Mouse (Mus musculus) intestine, postnatal 0 days (tissue): ENCODE measurements around the gene Gm1113. TPM values are rescaled to one million over a fixed set of nuclear protein-coding genes. Genes with fewer than 3 reads are reported as not detected.
A peak's percentile ranks its signal among the peaks of the same experiment; 100 is the strongest.

Experiments
- ATAC-seq: fragments of 200-750 bp; cut with Nextera tagmentation; 2 replicates; pipeline ENCODE4 v1.8.0; 2017; ENCODE audit warnings: mild to moderate bottlenecking, moderate TSS enrichment, moderate library complexity
- H3K27ac ChIP-seq: fragments of 300-500 bp; sonication (generic); 2 replicates; pipeline ENCODE4 v1.5.1; 2014; ENCODE audit warnings: mild to moderate bottlenecking, low read depth, low read length, moderate library complexity
- H3K27me3 ChIP-seq: fragments of 300-500 bp; sonication (generic); replicated peaks from 2 replicates; pipeline ENCODE4 v1.6.1; 2014; ENCODE audit warnings: low read length, mixed read lengths; ENCODE audit not compliant: control insufficient read depth, insufficient read depth
- H3K36me3 ChIP-seq: fragments of 300-500 bp; sonication (generic); 2 replicates; pipeline ENCODE4 v1.6.1; 2014; ENCODE audit warnings: mild to moderate bottlenecking, moderate library complexity; ENCODE audit not compliant: control insufficient read depth, insufficient read depth
- H3K4me1 ChIP-seq: fragments of 300-500 bp; sonication (generic); replicated peaks from 2 replicates; pipeline ENCODE4 v1.6.1; 2014; ENCODE audit warnings: antibody characterized with exemption, low read length, mixed read lengths; ENCODE audit not compliant: control insufficient read depth, insufficient read depth
- H3K4me2 ChIP-seq: fragments of 300-500 bp; sonication (generic); replicated peaks from 2 replicates; pipeline ENCODE4 v1.6.1; 2014; ENCODE audit warnings: low read depth, mild to moderate bottlenecking, moderate library complexity
- H3K4me3 ChIP-seq: fragments of 300-500 bp; sonication (generic); 2 replicates; pipeline ENCODE4 v1.5.1; 2014; ENCODE audit warnings: low read depth, low read length
- H3K9ac ChIP-seq: fragments of 300-500 bp; sonication (generic); 2 replicates; pipeline ENCODE4 v1.6.1; 2014; ENCODE audit warnings: mild to moderate bottlenecking, low read depth, low read length
- H3K9me3 ChIP-seq: fragments of 300-500 bp; sonication (generic); 2 replicates; pipeline ENCODE4 v1.6.1; 2016; ENCODE audit warnings: mixed run types; ENCODE audit not compliant: control insufficient read depth
- CTCF ChIP-seq: sonication (generic); IDR thresholded peaks from 2 replicates; pipeline ENCODE4 v1.5.1; 2016; ENCODE audit warnings: low read depth, mild to moderate bottlenecking, control low read depth, antibody characterized with exemption, moderate library complexity
- WGBS: fragments of 180-500 bp; shearing (Covaris S2); extraction: QIAGEN DNeasy Blood & Tissue Kit; methylation state at CpG from one replicate; pipeline ENCODE4 v1.1.7; 2014; 5-methylcytosine and 5-hydroxymethylcytosine counted together
- polyA plus RNA-seq: library from polyadenylated mRNA; unstranded; fragments of >200 nt; fragmentation: Nextera tagmentation; extraction: Ambion mirVana; gene quantifications from 2 replicates; pipeline ENCODE4 v1.2.1, GENCODE M21; 2015

Gm1113 gene
- polyA plus RNA-seq, 1 experiment from 2014 or later: not detected

DNA sequence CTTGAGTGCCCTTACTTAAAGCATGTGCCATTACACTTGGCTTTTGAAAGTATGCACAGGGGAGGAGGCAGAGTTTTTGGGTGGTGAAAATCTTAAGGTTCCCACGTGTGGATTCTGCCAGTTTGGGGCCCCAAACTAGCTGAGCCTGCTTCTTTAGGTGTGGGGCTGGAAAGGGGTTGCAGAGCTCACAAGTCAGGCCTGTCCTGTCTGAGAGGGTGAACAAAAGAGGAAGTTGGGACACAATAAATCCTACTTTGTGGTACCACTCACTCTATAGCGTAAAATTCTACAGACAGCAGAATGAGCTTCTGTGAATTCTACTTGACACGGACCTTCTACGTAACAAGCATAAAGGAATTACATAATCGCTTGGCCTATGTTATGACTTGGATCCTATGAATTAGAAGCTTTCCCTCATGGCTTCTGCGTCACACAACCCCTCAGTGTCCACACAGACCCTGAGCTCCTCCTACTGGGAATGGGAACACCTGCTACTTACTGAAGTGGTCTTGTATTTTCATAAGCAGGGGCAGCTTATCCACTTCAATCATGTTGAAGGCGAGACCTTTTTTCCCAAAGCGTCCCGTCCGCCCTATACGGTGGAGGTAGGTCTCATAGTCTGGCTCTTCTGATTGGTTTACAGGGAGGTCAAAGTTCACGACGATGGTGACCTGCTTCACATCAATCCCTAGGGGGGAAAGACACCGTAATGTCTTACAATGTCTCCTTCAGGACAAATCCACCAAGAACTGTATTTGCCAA lies 25.2 kb upstream of the Gm1113 start:
- Histone ChIP-seq H3K9me3 (no peaks in the 10 kb centered on the region), H3K4me3 (no peak overlapping the region), H3K4me2 (no peak overlapping the region), H3K9ac (no peak overlapping the region), H3K4me1 (no peaks in the 10 kb centered on the region), H3K36me3 (no peaks in the 10 kb centered on the region), H3K27ac (no peak overlapping the region), H3K27me3 (no peaks in the 10 kb centered on the region)
- 81% methylated on average over 14 of the region's 14 CpGs for WGBS
- TF ChIP-seq CTCF: no peak
- no peak for ATAC-seq

DNA sequence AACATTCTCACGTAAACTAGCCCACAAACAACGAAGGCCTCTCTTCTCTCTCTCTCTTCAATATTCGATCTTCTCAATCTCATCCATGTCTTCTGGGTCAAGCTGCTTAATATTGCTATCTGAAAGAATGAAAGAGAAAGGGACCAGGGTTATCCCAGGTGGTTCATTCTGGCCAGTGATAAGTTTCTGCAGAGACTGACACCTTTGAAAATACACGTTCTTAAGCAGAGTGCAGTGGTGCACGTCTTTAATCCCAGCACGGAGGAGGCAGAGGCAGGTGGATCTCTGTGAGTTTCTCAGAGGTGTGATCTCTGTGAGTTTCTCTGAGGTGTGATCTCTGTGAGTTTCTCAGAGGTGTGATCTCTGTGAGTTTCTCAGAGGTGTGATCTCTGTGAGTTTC lies 23.9 kb upstream of the Gm1113 start:
- Histone ChIP-seq H3K36me3 (no peaks in the 10 kb centered on the region), H3K27me3 (no peaks in the 10 kb centered on the region), H3K4me2 (no peak overlapping the region), H3K9me3 (no peaks in the 10 kb centered on the region), H3K4me3 (no peak overlapping the region), H3K4me1 (no peaks in the 10 kb centered on the region), H3K9ac (no peak overlapping the region), H3K27ac (no peak overlapping the region)
- TF ChIP-seq CTCF: no peak
- 63% methylated on average over 6 of the region's 6 CpGs for WGBS
- no peak for ATAC-seq

DNA sequence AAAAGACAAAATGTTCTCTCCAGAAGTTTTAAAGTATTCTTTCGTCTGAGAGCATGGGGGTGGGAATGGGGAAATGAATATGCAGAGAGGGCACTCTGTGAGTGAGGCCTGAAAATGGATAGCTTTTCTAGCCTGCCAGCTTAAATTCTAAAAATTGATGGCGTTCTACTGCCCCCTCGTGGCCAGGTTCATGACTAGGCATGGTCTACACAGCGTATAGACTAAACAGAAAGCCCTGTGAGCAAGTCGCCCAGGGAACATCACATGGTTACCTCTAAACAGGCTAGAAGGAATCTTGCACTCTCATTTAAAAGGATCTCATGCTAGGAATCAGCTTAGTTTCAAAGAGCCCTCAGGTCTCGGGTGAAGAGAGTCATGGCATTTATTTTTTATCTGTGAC lies 23.4 kb upstream of the Gm1113 start:
- 8% methylated on average over 6 of the region's 6 CpGs for WGBS

DNA sequence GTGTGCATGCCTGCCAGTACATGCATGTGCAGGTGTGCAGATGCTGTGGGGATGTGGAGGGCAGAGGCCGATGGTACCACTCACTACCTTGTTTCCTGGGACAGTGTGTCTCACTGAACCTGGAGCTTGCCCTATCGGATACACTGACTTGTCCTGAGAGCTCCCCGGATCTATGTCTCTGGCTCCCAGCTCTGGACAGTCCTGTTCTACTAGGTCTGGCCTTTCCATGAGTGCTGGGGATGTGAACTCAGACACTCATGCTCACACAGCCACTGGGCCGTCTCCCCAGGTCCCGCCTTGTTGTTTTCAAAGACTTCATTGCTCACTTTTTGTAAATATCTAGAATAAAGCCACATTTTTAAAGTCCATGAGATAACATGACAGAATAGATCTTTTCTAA lies 23.0 kb upstream of the Gm1113 start:
- Histone ChIP-seq H3K4me3 (no peak overlapping the region), H3K9ac (no peak overlapping the region), H3K27ac (no peak overlapping the region), H3K27me3 (no peaks in the 10 kb centered on the region), H3K9me3 (no peaks in the 10 kb centered on the region), H3K4me2 (no peak overlapping the region), H3K4me1 (no peaks in the 10 kb centered on the region), H3K36me3 (no peaks in the 10 kb centered on the region)
- 84% methylated on average over 5 of the region's 5 CpGs for WGBS
- TF ChIP-seq CTCF: no peak
- ATAC-seq: no peak

More for the DNA sequence above, 23.4 kb upstream of the Gm1113 start:
- Histone ChIP-seq H3K9me3 (no peaks in the 10 kb centered on the region), H3K27me3 (no peaks in the 10 kb centered on the region), H3K27ac (no peak overlapping the region), H3K4me3 (no peak overlapping the region), H3K4me1 (no peaks in the 10 kb centered on the region), H3K4me2 (no peak overlapping the region), H3K9ac (no peak overlapping the region), H3K36me3 (no peaks in the 10 kb centered on the region)
- peak; percentile 86 for TF ChIP-seq CTCF
- ATAC-seq: peak; percentile 72

DNA sequence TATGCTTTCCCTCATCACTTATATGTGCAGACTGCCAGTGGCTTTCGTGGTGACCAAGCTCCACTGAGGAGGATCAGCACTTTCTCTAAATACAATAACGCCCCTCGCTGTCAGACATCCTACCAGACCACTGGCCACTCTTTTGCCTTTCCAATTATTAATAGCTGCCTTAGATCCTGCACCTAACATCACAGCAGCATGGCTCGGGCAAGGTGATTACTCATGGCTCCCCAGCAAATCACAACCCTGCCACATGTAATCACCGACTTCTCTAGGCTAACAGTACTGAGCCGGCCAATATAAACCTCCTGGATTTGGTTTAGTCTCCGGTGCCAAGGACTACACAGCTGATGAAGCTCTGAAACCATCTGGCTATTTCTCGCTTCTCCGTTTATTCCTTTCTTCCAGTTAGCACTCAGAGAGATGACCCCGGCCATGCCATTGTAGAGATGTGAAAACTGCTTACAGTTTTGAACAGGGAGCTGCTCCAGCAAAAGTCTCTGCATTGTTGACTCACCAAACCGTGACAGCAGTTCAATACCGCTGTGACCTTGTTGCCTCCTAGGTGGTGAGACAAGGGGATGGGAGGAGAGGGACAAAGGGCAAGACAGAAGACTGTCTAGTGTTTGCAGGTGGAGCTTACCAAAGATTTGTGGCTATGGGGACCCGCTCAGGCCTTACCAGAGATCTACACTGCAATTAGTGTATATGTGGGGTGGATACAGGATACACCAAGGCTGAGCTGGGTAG lies 21.1 kb upstream of the Gm1113 start:
- no peak for ATAC-seq
- no peak for TF ChIP-seq CTCF
- Histone ChIP-seq H3K9me3 (no peaks in the 10 kb centered on the region), H3K4me3 (no peak overlapping the region), H3K36me3 (no peaks in the 10 kb centered on the region), H3K9ac (no peak overlapping the region), H3K27me3 (no peaks in the 10 kb centered on the region), H3K4me1 (no peaks in the 10 kb centered on the region), H3K4me2 (no peak overlapping the region), H3K27ac (no peak overlapping the region; the same call in 1 of the 2 replicates)
- whole genome bisulfite sequencing: 68% methylated on average over 13 of the region's 13 CpGs

DNA sequence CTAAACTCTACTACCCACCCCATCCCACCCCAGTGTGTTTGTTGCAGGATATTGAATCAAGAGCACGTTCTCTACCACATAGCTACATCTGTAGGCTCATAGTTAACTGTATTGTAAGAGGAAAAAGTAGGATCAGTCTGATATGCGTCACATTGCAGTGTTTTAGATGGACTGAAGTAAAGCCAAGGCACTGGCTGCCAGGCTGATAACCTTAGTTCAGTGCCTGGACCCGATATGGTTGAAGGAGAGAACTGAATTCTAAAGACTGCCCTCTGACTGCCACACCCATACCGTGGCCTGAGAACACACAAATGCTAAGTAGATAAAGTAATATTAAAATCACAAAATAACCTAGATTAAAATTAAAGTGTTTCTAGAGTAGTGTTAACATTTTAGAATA lies 17.8 kb upstream of the Gm1113 start:
- no peak for TF ChIP-seq CTCF
- no peak for ATAC-seq
- Histone ChIP-seq H3K27ac (no peak overlapping the region), H3K36me3 (no peaks in the 10 kb centered on the region), H3K27me3 (no peaks in the 10 kb centered on the region), H3K4me2 (no peak overlapping the region), H3K4me1 (no peaks in the 10 kb centered on the region), H3K9me3 (no peaks in the 10 kb centered on the region), H3K9ac (no peak overlapping the region), H3K4me3 (no peak overlapping the region)
- 72% methylated on average over 4 of the region's 4 CpGs for WGBS
